Mouse (Mus musculus) adrenal gland, adult 8-10 months (tissue): ENCODE measurements at regions not wholly inside any gene's neighbourhood (a gene's known extent, or its start where the extent isn't known, plus 50 kb on each side); places are given as distances from the start of the nearest gene placed in this dataset.

Source experiments
- DNase-seq: peaks from one replicate; pipeline ENCODE4 v3.0.0; 2022

DNA sequence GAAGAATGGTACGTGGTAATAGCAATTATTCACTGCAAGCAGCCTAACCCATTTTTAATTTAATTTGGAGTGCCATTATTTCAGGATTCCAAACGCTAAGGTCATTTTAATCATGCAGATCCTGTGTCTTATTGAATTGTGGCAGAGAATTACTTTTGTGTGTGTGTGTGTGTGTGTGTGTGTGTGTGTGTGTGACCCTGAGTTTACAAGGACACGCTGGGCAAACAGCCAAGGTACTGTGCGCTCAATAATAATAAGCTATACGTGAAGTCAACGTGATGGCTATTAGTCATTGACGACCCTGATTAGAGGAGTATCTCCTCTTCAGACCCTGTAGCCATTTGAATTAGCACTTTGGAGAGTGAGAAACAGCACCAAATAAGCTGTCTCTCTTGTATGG, 144.1 kb downstream of the Klf7 start:
- DNase-seq, result no peak

DNA sequence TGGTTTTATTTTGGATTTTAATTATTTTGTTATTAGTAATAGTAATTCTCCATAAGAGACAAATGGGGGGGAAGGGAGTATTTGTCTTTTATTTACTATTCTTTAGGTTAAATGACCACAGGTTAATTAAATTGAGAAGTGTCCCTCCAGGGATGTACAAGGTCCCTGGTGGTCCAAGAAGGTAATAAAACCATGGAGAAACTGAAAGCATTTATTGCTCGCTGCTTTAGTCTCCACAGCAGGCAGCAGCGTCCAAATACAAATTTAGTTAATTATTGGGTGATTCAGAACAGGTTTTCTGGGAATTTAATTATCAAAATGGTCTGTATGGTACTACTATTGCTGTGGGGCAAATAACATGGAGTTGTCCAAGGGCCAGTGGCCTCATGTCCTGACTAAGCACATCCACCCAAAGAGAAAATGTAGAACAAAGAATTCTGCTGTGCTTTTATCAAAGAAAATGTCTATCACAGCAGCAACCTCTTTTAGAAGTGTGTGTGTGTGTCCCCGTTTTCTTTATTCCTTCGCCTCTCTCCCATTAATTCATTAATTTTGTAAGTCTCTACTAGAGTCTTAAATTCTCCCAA, 144.7 kb downstream of the Klf7 start:
- no peak for DNase-seq

DNA sequence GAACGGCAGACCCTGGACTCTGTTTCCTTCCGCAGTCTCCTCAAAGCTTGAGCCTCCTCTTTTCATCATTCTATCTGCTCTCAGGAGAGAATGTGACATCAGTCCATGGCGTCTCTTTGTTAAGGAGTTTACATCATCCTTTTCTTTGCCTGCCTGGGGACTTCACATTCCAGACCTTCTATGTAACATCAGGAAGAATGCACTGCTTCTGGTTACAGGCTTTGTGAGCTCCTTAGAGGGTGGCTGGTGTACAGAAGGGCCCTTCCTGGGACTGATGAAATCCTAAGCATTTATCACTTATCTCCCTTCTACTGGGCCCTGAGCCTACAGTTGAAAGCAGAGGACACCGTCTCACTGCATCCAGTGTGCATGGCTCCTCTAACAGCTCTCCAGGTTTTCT, 145.2 kb downstream of the Klf7 start:
- no peak for DNase-seq

DNA sequence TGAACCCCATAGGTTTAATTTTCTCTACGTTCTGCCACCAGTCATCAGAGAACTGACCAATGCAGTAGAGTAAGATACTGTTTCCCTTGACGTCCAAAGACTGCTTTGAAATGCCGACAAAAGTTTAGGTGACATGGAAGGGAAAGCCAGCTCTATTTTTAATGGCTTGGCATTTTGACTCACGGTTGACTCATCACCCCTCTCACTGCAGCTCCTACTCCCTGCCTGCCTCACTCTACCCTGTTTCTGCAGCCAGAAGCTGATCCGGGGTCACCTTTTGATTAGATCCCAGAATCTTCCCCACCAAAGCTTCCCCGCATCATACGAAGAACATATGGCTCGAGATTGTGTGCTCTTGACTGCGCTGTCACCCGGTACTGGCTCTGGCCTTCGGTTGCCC, 154.2 kb downstream of the Klf7 start:
- DNase-seq, result no peak

DNA sequence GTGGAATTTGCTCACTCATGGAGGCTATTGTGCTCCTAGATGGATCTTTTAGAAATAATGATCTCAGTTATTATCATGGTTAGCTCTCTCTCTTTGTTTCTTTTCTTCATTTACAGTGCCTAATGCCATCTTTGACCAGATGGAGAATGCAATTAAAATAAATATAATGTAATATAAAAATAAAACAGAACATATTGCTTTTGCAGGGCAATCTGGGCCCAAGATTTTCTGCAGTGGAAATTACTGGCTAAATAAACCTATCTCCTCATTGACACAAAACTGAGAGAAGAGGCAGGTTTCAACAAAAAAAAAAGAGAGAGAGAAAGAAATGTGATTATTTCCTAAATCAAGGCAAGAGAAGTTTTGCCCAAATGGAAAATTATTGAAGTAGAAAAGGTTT, 156.6 kb downstream of the Klf7 start:
- no peak for DNase-seq

DNA sequence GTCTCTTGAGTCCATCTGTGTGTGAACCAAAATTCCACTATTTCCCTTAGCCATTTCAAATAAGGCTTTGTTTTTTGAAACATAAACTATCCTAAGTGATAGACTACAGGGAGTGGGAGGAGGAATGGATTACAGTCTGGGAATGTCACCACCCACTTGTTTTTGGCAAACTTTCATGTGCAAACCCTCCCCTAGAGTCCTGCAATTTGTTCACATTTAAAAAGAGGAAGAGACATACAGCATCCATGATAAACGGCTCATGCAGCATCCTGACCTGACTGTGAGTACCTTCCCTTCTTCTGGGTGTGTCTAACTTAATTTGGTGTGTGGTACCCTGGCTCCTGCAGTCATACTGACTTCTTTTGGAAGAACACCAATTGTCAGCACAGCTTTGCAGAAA, 157.6 kb downstream of the Klf7 start:
- DNase-seq, result no peak

DNA sequence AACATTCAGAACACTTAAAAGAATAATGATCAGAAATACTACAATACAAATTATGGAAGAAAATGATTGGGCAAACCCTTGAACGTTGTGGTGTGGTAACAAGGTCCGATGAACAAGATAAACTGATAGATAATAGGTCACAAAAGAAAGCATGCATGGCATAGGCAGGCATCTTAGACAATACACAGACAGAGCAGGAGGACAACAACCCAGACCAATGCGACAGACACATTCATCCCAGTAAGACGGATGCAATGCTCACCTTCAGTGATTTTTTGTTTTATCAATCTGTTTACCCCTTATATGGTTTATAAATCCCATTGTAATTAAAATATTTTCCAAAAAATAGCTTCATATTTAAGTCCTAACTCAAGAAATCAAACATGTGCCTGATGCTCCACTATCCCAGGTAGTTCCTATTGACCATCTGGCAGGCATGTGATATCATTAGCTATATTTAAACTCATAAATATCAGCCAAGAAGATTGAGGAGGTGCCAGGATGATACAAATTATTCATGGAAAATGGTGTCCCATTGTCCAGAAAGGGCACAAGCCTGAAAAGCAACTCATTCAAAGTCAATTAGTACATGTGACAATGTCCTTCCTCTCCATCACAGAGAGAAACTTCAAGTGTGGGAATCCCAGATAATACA, 166.3 kb downstream of the Klf7 start:
- no peak for DNase-seq

DNA sequence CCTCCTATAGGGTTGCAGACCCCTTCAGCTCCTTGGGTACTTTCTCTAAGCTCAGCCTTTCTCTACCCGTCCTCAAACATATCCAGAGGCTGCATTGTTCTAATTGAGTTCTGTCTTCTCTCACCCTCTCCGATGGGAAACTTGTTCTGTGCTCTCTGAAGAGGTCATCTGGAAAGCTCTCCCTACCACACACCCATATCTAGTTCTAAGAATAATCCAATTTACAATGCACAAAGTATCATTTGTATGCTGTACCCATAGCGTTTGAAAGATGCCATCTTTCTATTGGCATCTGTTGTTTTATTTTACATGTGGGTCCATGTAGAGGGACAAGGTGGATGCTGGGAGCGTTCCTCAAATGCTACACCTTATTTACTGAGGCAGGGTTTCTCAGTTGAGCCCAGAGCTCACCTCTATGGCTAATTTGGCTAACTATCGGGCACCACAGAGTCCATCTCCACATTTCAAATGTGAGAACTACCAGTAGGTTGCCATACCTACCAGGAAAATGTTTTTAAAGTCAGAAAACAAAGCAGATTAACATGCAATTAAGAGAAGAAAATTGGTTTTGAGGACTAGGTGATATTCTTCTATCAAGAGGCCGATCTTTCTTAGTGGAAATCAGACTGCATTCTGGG, 167.1 kb downstream of the Klf7 start:
- no peak for DNase-seq

DNA sequence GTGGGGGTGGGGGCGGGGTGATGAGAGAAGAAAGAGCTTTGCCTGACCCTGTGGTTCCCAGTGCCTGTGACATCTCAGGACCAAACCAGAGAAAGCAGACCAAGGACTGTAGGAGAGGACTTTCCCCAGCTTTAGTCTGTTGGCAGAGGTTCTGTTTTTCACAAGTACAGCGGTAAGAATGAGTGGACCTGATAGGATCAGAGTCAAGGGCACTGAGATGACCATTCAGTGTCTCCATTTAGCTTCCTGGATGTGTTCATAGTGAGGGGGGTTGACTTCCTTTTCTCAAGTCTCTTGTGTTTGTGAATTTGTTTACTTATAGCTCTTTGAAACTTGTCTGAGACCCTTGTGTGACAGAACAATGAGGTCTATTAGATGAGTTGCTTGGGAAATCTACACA, 167.9 kb downstream of the Klf7 start:
- no peak for DNase-seq

DNA sequence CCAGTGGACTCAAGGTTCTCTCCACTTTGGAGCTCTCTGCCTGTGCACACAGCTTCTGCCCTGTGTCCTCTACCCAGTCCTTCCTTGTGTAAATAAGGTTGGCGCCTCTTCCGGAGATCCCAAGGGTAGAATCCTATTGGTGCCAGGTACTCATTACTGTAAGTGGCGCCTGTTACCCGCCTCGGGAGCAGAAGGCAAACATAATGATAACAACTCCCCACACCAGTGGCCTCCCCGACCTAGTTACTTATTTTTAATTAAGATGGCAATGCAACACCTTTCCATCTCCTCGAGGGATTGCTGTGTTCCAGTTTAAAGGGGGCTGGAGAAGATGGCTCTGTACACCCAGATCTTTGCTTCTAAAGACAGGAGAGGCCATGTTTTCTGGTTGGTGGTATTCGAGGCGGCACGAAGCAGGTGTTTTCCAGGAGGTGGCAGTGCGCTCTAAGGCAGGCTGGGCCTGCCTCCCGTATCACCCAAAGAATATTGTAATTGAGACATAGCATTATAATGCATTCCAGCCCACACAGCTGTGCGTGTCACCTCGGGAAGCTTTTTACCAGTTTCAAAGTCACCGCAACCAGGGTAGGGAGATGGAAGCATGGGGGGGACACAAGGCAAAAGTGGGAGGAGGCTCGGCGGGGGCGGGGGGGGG, 168.7 kb downstream of the Klf7 start:
- no peak for DNase-seq

DNA sequence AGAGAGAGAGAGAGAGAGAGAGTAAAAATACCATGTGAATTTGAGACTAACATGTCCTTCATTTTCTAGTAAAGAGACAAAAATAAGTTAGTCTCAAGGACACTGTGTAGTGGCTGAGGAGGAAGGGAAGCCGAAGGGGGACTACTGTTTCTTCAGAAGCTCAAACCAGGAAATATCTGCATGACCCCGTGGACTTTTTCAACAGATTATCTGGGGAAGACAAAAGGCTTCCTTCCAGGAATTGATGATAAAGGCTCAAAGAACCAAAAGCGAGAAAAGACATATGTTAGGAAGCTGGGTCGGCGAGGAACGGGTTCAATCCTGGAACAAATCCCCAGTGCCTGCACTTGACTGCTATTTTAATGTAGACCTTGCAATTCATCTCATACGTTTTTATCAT, 170.4 kb downstream of the Klf7 start:
- no peak for DNase-seq

DNA sequence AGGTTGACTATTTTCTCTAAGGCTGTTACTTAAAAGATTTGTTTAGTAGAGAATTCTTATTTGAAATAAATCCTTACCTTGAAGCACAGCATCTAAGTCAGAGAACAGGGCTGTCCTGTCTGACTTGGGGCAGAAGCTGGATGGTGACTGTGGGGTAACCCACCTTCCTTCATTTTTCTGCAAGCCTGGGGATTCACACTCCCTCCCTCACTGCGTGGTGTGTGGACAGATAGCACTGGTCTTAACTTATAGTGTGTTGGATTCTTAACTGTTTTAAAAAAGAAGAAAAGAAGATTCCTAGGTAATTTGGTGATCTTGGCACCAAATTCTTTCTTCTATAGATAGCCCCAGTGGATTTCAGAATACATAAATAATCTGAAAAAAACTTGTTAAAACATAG, 174.8 kb downstream of the Klf7 start:
- DNase-seq, result no peak

DNA sequence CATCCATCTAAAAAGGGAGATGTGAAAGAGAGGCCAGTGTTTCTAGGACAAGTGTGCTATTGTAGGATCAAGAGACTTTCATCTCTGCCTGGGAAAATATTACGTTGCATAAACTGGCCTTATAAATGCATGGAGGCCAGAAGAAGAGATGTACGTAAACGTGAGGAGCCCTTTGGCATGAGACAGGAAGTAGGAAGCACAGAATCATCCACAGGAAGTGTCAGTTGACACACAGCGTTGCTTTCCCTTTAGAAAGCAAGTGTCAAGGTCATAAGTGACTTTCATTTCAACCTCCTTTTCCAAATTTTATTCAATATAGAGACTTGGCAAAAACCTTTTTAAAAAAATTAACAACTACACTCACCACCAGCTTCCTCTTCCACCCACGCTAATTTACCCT, 175.2 kb downstream of the Klf7 start:
- no peak for DNase-seq

DNA sequence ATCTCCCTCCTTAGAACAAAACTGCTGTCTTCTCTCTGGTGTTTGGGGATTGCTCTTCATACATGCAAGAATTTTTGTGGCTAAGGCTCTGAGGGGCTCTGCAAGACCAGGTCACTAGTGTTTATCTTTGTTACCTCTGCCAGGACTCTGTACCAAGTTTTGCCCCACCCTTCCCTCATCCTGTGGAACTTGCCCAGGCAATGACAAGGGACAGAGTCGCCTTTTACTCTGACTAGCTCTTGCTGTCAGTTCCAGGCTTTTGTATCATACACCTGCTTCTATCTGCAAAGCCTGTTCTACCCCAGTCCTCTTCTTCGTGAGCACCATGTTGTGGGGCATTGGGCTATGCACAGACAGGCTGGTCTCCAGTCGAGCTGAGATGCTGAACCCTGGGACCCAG, 175.7 kb upstream of the 4933402D24Rik start:
- no peak for DNase-seq

DNA sequence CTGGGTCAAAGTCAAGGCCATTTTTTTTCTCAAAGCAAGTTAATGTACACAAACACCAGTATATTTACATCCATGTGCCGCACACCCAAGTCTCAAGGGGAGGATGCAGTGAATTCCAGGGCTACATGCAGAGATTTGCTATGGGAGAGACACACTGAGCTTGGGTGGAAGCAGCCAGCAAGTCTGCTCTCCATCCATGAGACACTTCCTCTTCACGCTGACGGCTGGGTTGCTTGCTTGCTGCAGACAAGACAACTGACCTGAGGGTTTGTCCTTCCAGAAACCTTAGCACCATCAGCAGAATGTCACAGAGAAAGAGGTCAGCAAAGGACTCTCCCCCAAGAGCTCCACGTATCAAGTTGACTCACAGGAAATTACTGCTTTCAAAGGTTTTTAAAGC, 169.3 kb upstream of the 4933402D24Rik start:
- no peak for DNase-seq

DNA sequence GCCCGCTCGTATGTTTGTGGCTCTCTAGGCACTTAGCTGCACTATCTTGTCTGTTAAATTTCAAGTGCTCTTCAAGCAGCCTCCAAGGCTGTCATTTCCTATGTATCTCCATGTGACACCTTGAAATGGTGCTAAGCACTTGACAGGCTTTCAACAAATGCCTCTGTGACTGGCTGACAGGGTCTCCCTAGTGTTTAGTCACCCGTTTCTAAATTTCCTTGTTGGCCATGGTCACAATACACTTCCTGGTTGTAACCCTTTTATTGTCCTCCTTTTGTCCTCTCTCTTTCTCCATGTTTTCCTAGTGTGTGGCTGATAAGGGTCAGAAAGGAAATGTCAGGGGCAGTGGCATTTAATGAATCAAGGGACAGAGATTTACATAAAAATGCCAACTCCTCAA, 168.4 kb upstream of the 4933402D24Rik start:
- DNase-seq, result no peak

DNA sequence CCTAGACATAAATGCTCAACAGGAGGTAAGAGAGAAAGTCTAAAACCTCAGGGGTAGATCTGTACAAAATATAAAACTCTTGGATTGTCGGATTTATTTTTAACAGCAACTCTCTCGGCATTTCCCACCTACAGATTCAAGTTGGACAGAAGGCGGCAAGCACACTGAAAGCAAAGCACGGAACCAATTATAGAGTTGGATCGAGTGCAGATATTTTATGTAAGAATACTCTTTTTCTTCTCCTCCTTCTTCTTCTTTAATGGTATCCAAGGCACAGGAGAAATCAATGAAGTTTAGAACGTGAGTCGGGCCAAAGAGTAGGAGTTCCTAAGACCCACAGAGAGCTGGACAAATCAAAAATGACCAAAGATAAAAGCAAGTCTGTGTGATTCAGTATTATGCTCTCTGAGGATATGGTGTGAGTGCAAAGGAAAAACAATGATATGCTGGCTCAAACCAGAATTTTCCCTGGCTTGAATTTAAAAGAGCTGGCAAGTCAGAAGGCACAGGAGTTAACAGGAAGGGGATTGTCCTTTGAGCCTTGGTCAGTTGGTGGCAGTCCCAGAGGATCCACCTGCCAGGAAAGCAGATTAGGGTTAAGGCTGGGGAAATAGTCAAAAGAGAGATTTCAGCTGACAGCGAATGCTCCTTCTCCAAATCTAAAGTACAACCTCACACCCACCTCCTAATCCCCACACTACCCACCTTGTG, 165.7 kb upstream of the 4933402D24Rik start:
- no peak for DNase-seq

DNA sequence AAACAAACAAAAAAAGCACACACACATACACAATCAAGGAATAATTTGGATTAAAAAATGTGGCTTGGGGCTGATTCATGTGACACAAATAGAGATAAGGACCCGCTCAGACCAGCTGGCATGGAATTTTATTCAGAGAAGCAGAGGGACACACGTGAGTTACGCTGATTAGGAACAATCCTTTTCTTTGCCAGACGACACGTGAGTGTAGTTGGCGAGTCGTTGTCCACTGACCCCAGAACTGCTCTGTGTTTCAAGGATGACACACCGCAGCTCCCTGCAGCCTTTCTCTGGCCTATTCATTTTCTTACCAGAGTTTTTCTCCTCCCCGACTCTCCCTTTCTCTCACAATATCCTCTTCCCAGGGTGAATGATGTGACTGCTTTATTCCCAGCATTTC, 163.4 kb upstream of the 4933402D24Rik start:
- DNase-seq, result no peak

DNA sequence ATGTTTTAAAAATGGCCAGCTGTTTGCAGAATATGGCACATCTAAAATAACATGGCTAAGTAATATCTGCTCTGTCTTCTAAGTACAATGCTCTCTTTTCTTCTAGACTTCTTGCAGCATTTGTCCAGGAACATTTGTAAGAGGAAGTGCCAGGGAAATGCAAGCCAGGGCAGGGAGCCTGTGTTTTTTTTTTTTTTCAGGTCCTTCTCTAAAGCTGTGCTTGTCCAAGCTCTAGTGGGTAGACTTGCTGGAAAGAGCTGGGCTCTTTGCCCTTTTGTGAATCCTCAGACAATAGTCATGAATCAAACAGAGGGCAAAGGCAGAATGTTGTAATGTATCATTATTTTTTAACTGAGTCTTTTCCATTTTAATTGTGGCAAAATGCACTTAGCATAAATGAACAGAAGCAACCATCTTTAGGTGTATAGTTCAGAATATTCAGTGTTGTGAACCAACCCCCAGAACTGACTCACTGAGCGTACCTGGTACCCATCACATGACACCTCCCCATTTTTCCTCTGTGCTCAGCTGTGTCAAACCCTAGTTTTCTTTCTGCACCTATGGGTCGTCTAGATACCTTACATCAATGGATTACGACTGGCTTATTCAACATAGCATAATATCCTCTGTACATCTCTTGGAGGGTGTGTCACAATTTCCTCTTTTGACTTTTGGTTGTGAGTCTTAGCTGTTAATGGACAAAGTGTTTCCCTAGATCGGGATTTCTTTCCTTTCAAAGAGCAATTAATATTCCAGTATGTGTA, 160.5 kb upstream of the 4933402D24Rik start:
- DNase-seq, result no peak

DNA sequence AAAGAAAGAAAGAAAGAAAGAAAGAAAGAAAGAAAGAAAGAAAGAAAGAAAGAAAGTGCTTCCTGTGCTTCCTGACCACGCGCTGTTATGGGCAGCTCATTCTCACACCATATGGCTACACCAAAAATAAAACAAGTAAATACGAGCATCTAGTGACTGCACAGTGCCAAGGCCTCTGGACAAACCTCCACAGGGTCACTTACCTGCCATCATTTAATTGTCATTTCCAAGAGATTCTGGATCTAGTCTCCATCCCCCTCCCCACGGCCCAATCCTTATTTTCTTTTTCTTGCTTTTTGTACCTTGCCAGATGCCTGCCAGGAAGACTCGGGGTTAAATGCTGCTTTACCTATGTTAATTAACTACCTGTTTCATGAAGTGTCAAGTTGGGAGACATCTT, 159.8 kb upstream of the 4933402D24Rik start:
- DNase-seq, result no peak

DNA sequence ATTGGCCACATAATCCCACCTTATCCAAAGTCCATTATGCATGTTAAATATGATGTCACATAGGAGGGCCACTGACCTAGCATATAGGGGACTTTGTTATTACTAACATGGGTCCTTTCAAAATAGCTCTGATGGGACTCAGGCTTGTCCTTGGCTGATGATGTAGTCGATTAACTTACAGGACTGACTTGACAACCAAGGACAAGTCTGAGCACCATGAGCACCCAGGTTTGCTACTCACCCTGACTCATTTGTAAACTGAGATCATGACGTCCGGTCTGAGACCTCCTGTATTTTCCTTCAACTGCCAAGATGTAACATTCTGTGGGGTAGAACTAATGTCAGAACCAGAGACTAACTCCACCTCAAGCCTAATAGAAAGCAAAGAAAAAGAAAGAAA, 159.3 kb upstream of the 4933402D24Rik start:
- DNase-seq, result peak; percentile 22

DNA sequence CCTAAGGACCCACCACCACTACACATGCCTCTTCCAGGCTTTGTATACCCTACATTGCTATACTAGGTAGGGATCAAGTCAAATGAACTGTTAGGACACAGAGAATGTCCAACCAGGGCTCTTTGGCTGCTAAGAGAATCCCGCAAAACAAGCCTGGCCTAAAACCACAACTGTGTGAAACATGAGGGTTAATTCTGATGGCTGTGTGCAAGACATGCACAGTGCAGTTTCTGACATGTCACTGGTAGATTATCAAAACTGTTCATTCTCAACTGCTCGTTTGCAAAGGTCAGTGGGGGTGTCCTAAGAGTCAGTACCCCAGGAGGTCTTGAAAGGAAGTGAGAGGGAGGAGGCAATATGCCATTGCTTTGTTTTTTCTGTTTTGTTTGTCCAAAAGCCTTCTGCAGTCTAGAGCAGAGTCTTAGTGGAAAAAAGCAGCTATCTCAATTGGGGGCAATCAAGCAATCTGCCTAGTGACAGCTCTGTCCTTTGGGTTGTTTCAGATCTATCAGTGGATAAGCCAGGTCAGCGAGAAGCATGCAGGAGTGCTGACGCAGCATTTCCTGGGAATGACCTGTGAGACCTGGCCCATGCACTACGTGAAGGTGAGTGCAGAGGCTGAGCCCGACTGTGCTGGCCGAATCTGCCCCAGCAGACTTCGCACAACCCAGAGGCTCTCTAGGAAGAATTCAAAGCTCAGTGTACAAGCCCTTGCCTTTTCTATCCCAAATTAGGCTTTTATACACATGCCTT, 151.3 kb upstream of the 4933402D24Rik start:
- DNase-seq, result no peak
